Mouse (Mus musculus) left cerebral cortex, postnatal 36 days (tissue): Measurements from ENCODE around the gene Rnls. TPM values are rescaled to one million over a fixed set of nuclear protein-coding genes. Genes with fewer than 3 reads are reported as not detected.
"Not testable (repeated sequence)": the region's sequence is repeated elsewhere in the genome, so short reads cannot be mapped to it uniquely, and the experiment has no call there.

ENCODE experiments used
- DNase-seq, 2 experiments: peaks; one replicate each; pipeline ENCODE4 v3.0.0; 2021 to 2022; ENCODE audit warnings: low spot score in 2 of 2, mixed read lengths in 1 of 2
- intact Hi-C: fragments of 180-260 bp; cut with DNase I; formaldehyde crosslinking; loops from one replicate; pipeline ENCODE4 v1.15.1; 2025
- total RNA-seq, 2 experiments: library from RNA; stranded (reverse); gene quantifications; 2 replicates each; pipeline ENCODE4 v1.2.3; 2021

Gene Rnls
- 1 to 10 TPM; 1.7 to 2.1 TPM for total RNA-seq

DNA sequence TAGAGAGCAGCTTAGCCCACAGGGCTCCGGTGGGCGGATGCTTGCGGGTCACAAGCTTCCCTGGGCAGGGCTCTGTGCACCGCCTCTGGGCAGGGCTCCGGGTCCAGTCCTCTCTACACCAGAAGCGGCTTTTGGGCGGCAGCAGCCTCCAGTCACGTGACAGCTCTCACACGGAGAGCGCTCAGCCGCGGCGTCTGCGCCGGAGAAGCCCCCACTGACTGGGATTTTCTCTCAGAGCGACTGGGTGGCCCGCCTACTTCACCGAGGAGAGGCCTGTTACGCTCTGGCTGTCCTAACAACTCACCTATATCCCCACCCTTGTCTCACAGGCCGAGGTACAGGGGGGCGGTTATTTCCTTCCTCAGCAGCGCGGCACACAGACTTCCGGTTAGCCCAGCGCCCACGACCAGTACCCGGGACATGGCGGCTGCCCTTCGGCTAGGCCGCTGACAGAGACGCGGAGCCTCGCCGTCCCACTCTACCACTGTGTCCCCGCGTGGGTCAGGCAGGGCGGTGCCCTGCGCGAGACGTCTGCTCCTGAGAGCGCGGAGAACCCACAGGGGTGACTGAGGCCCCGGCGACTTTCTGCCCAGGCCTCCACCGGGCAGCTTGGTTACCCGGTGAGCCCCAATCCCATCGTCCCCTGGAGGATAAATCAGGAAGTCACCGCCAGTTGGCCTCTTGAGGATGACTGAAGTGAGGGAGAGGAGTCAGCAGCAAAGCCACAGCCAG lies at the start of gene Rnls:
Gene Rnls (minus strand): TSS at position 645 of the 732 bp plus-strand sequence.
- DNase-seq = peak; percentile 81 to 84
- intact Hi-C loops = no loop called here

DNA sequence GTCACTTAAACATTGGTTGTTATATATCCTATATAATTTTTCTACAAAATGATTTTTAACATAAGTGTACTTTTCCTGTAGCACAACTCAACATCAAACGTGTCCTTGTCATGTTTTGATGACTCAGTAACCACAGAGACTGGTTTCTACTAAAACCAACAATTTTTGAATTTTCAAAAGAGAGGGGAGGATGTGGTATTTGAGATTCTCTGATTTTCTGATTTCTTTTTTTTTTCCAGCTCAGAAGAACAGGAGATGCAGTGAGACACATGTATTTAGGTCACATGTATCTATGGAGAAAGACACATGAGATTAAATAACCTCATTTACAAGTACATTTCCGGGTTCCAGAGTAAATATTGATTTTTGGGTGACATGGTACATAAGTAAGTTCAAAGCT lies 37.4 kb upstream of the Rnls start:
- DNase-seq = no peak
- intact Hi-C loops = no loop called here

- DNase-seq, intact Hi-C loops: not testable (repeated sequence)
Observed at GRCm38 (mm10) chr19:33419368-33419767, 27.3 kb upstream of the Rnls start.

GRCm38 (mm10) chr19:33380825-33381224 lies 11.3 kb downstream of the Rnls start:
- DNase-seq = no peak
- intact Hi-C loops = loop anchor here (5.0 kb wide), 1 partner anchor 641 kb away; no protein-coding TSS in a partner anchor

GRCm38 (mm10) chr19:33380386-33380785 lies 11.7 kb downstream of the Rnls start:
- intact Hi-C loops = loop anchor here (5.0 kb wide), 1 partner anchor 642 kb away; no protein-coding TSS in a partner anchor
- DNase-seq = no peak

DNA sequence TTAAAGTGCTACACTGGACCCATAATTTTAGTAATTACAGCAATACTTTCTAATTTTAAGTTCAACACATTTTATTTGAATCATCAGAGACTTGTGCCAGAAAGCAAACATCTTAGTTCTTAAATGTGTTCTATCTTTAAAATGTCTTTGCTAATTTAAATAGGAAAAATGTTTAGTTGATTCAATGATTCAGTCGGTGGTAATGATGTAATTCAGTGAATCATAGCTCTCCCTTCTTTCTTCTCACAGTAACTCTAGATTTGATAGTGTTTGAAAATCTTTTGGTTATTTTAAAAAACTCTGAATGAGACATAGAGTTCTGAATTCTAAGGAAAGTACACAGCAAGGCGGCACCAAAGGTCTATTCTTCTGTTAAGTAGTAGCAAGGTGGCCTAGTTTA lies 23.3 kb downstream of the Rnls start:
- intact Hi-C loops = loop anchor here (5.0 kb wide), 1 partner anchor 622 kb away; no protein-coding TSS in a partner anchor
- DNase-seq = no peak

DNA sequence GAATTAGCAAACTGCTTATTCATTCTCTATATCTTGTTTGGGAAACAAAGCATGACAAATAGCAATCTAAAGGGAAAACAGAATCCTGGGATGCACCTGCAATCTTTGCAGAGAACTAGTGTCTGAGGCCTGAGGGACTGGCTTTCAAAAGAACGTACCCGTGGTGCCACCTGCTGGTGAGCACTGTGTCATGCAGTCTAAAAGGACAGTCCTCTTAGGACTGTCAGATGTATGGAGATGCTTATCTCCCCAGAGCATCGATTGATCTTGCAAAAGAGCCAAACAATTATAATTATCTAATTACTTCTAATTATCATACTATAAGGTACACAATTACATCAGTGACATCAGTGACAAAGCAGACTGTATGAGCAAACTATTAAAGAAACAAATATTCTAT lies 25.4 kb downstream of the Rnls start:
- intact Hi-C loops = loop anchor here (1.0 to 5.0 kb wide), 3 partner anchors 140 to 651 kb away; no protein-coding TSS in a partner anchor
- peak; percentile 60 to 68 for DNase-seq

DNA sequence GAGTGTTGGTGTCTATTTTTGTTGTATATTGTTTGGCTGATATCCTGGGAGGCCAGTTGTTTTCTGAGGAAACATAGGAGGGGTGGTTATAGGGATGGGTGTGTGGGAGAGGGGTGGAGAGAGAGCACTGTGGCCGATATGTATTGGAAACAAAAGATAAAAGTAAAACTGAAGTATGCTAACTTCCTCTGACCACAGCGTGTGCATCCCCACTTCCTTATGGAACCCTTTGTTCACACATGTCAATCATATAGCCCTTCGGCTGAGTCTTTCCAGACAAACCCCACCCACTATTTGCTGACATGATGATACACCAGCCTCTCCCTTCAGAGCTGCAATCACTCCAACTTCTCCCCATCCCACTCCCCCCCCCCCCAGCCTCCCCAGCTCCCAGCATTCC lies 35.1 kb downstream of the Rnls start:
- intact Hi-C loops = no loop called here

GRCm38 (mm10) chr19:33340119-33340518 lies 52.0 kb downstream of the Rnls start:
- intact Hi-C loops = loop anchor here (5.0 kb wide), 1 partner anchor 88 kb away; no protein-coding TSS in a partner anchor
- DNase-seq = no peak

More for the DNA sequence above, 35.1 kb downstream of the Rnls start:
- no peak for DNase-seq

GRCm38 (mm10) chr19:33326706-33327641 lies 65.1 kb downstream of the Rnls start:
- no peak for DNase-seq
- intact Hi-C loops = no loop called here

DNA sequence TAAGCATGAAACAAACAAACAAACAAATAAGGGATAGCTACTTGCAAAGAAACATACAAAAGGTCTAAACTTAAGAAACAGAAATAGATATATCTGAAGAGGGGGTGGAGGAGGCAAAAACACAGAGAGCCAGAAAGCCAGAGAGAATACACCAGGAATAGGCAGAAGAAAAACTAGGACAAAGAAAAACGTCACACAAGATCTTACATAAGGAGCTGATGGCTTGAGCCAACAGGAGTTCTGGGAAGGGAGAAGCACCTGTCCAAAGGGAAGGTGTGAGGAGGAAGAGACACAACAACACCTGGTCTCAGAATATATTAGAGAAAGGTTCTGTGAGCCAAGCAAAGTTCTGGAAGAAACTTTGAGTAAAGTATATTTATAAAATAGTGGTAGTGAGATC lies 73.3 kb downstream of the Rnls start:
- intact Hi-C loops = no loop called here
- peak in 1 of 2 experiments; percentile 30 for DNase-seq

DNA sequence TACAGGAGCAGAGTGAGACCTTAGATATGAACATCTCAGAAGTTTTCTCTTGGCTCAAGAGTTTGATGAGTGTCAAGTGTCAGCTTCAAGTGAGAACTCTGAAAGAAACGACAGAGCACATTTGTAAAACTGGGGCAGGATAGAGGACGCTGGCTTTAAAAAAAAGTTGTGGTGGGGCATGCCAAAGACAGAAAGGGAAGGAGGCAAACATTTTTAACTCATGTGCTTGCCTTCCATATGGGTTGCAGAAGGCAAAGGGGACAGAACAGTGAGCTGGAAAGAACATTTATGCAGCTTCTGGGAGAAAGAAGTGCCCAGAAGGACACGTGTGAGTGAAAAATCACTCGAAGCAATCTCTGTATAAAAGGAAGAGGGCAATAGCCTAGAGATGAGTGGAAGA lies 75.0 kb downstream of the Rnls start:
- intact Hi-C loops = no loop called here
- peak; percentile 18 to 42 for DNase-seq

DNA sequence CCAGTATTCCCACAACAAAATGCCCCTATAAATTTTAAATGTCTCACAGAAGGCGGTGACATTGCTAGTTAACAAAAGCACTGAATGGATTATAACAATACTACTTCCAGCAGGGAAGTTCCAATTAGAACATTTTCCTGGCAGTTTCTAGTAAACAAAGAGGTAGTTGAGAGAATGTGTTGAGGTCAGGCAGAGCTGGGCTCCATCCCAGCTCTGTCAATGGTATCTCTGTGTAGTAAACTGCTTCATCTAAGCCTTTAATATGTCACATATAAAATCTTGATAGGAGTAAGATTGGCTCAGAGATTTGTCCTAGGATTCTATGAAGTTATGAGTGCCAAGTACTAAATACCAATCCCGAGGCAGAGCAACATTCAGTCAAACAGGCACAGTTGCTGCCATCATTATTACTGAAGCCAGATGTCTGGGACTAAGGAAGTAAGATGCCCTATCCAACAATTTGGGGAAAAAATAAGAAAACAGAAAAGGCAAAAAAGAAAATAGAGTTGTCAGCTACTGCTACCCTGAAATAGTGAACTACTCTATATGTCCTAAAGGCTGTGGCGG lies 92.3 kb downstream of the Rnls start:
- intact Hi-C loops = no loop called here
- no peak for DNase-seq

GRCm38 (mm10) chr19:33296338-33296737 lies 95.8 kb downstream of the Rnls start:
- intact Hi-C loops = no loop called here
- no peak for DNase-seq

DNA sequence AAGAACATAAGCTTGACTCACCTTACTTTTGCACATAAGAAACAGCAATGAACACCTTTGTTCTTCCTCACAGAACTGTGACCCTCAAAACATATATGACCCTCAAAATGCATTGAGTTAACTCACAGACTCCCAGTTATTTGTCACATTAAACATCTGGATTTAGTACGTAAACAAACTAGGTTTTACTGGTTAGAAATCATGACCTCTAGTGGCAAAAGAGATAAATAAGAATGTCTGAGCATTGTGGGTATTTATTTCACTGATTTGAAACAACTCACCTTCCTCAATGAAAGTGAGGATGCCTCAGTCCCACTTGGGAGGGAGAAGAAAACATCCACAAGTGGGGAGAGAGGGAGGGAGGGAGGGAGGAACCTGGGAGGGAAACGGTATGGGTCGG lies 109.1 kb downstream of the Rnls start:
- DNase-seq = no peak
- intact Hi-C loops = no loop called here

- DNase-seq = no peak
- intact Hi-C loops = no loop called here
Observed at GRCm38 (mm10) chr19:33276421-33276820, 115.7 kb downstream of the Rnls start.

DNA sequence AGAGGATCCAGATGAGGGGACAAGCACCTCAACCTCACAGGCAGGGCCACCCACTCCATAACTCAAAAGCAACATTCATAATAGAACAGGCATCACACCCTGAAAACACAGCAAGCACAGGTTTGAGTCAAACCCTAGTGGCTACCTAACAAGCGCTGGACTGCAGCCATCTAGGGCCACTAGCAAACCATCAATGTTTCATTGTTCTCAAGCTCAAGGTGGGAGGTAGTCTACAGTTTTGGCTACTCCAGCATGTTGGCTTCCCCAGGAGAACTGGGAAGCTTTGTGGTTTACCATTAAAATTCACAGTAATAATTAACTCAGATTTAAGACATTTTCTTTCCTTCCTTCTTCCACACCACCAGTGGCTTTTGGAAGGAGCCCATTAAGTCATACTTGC lies 118.4 kb downstream of the Rnls start:
- intact Hi-C loops = no loop called here

GRCm38 (mm10) chr19:33271571-33271970 lies 120.5 kb downstream of the Rnls start:
- intact Hi-C loops = no loop called here
- no peak for DNase-seq

More for the DNA sequence above, 118.4 kb downstream of the Rnls start:
- DNase-seq = no peak

GRCm38 (mm10) chr19:33270231-33270630 lies 121.9 kb downstream of the Rnls start:
- DNase-seq = no peak
- intact Hi-C loops = no loop called here

DNA sequence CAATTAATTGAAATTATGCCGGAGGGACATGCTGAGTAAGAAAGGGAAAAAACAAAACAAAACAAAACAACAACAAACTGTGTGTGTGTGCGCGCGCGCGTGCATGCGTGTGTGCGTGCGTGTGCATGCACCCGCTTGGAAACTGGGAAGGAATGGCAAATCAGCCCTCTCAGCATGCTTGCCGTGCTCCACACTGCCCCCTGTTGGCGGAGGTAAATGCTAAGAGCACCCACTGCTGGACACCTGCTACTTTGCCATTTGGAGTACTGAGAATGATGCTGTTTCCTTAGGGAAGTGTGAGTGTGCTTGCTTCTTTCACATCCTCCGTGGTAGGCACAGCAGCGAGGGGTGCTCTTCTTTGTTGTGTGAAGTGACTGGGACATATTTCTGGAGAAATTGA lies 124.1 kb downstream of the Rnls start:
- DNase-seq = no peak
- intact Hi-C loops = no loop called here
